Mouse (Mus musculus) CH12F3 (cell line): ENCODE measurements around the gene Ifitm2.
"Not testable (repeated sequence)": the region's sequence is repeated elsewhere in the genome, so short reads cannot be mapped to it uniquely, and the experiment has no call there.

Experiments used
- in situ Hi-C: fragments of 300-500 bp; cut with MboI; formaldehyde crosslinking; loops from 2 replicates; pipeline ENCODE4 v1.14.3; 2020; ENCODE audit warnings: low sequenced_read_pairs

Gene Ifitm2

GRCm38 (mm10) chr7:140968710-140969109, 12.9 kb upstream of the Ifitm2 start:
- in situ Hi-C loops, result not testable (repeated sequence)

- in situ Hi-C loops, result no loop called here
Observed at GRCm38 (mm10) chr7:140967862-140968591, 12.2 kb upstream of the Ifitm2 start.

GRCm38 (mm10) chr7:140966921-140967320, 11.1 kb upstream of the Ifitm2 start, which contains the start of gene Ifitm1:
Ifitm1 (plus strand) TSS chr7:140967221.
- in situ Hi-C loops, result no loop called here

GRCm38 (mm10) chr7:140962733-140963132, 6.9 kb upstream of the Ifitm2 start:
- in situ Hi-C loops, result no loop called here

GRCm38 (mm10) chr7:140961416-140961815, 5.6 kb upstream of the Ifitm2 start:
- in situ Hi-C loops, result no loop called here

- in situ Hi-C loops, result no loop called here
Observed at GRCm38 (mm10) chr7:140960026-140960425, 4.2 kb upstream of the Ifitm2 start.

GRCm38 (mm10) chr7:140959181-140959901, 3.6 kb upstream of the Ifitm2 start:
- in situ Hi-C loops, result loop anchor here (5.0 kb wide), 1 partner anchor 88 kb away; no protein-coding TSS in a partner anchor

- in situ Hi-C loops, result loop anchor here (5.0 kb wide), 1 partner anchor 91 kb away; no protein-coding TSS in a partner anchor
Observed at GRCm38 (mm10) chr7:140956556-140956869, 726 bp upstream of the Ifitm2 start.

GRCm38 (mm10) chr7:140955342-140955741, 445 bp downstream of the Ifitm2 start:
- in situ Hi-C loops, result loop anchor here (5.0 kb wide), 1 partner anchor 92 kb away; no protein-coding TSS in a partner anchor

GRCm38 (mm10) chr7:140954733-140955071, 1.1 kb downstream of the Ifitm2 start:
- in situ Hi-C loops, result loop anchor here (5.0 kb wide), 1 partner anchor 93 kb away; no protein-coding TSS in a partner anchor

- in situ Hi-C loops, result no loop called here
Observed at GRCm38 (mm10) chr7:140953800-140954732, 1.7 kb downstream of the Ifitm2 start.

GRCm38 (mm10) chr7:140953133-140953532, 2.7 kb downstream of the Ifitm2 start:
- in situ Hi-C loops, result no loop called here

GRCm38 (mm10) chr7:140952441-140952840, 3.3 kb downstream of the Ifitm2 start:
- in situ Hi-C loops, result no loop called here

- in situ Hi-C loops, result no loop called here
Observed at GRCm38 (mm10) chr7:140951765-140952164, 4.0 kb downstream of the Ifitm2 start.

- in situ Hi-C loops, result no loop called here
Observed at GRCm38 (mm10) chr7:140951051-140951450, 4.7 kb downstream of the Ifitm2 start.

- in situ Hi-C loops, result no loop called here
Observed at GRCm38 (mm10) chr7:140949824-140950530, 5.8 kb downstream of the Ifitm2 start, which contains the start of gene Ifitm5. Ifitm5 (minus strand) TSS chr7:140950291.

GRCm38 (mm10) chr7:140949255-140949654, 6.5 kb downstream of the Ifitm2 start:
- in situ Hi-C loops, result no loop called here

- in situ Hi-C loops, result no loop called here
Observed at GRCm38 (mm10) chr7:140948161-140948560, 7.6 kb downstream of the Ifitm2 start.

GRCm38 (mm10) chr7:140946980-140947379, 8.8 kb downstream of the Ifitm2 start:
- in situ Hi-C loops, result no loop called here

- in situ Hi-C loops, result no loop called here
Observed at GRCm38 (mm10) chr7:140946311-140946710, 9.5 kb downstream of the Ifitm2 start.
